Mouse (Mus musculus): ENCODE measurements around the gene Myo1e. TPM values are rescaled to one million over a fixed set of nuclear protein-coding genes. Genes with fewer than 3 reads are reported as not detected.

The Myo1e gene
- total RNA-seq (2021) = 10 to 100 TPM in 1 of 2 experiments, 1 to 10 TPM in 1; 8.6 to 10.2 TPM

DNA sequence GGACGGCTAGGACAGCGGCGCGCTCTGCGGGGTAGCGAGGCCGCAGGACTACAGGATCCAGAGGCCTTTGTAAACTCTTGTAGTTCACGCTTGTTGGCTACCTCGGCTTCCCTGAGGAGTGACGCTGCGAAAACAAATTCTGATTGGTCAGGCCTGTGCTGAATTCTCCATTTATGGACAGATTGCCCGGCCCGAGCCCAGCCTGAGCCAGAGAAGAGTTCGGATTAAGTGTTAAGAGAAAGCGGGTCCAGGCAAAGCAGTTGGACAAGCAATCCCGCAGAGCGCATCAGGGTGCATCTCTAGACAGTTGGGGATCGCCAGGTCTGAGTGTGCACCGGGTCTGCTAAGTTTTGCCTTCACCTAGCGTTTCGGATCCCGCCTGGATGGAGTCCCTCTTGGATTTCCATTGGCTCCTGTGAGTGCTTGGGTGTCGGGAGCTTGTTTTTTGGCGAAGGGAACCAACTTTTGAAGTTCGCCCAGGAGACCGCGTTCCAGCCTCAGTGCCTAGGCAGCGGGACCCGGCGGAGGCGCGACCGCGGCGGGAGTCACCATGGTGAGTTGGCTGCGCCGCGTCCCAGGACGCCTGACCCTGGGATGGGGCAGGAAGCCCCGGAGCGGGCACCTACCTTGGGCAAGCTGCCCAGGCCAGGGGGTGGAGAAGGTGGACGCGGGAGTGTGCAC, at the start of gene Myo1e:
Gene Myo1e, plus strand, starts transcription at position 200 of the 681 bp plus-strand sequence.
- DNase-seq = peak; percentile 84 to 90
- intact Hi-C loops (cut with DNase I) = loop anchor here (5.0 to 10.0 kb wide), 2 partner anchors 65 to 298 kb away; partner anchors contain the start of genes Fam81a and Rnf111

GRCm38 (mm10) chr9:70160071-70160470, 47.1 kb upstream of the Myo1e start:
- intact Hi-C loops (cut with DNase I) = no loop called here
- no peak for DNase-seq

GRCm38 (mm10) chr9:70168973-70169372, 38.2 kb upstream of the Myo1e start:
- intact Hi-C loops (cut with DNase I) = no loop called here
- no peak for DNase-seq

DNA sequence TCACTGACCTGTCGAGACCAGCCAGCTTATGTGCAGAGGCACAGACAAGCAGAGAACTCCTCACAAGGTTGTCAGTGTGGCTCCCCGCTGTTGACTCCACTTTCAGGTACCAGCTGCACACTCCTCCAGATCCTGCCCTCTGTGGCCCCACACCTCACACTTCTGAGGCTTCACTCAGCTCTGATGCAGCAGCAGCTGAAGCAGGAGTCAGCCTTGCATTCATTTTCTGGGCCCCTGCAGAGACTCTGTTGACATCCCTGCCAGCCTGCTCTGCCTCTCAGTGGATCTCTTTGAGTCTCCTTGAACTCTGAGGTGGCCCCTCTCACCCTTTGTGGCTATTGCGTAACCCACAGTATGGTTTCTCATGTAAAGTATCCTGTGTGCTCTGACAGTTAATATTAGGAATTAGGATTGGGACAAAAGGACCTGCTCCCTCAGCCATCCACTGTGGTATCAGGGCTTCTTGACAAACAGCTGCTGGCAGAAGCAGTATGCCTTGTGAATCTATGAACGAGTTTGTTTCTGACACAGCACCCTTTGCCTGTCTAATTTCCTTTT, 32.8 kb upstream of the Myo1e start:
- no peak for DNase-seq

DNA sequence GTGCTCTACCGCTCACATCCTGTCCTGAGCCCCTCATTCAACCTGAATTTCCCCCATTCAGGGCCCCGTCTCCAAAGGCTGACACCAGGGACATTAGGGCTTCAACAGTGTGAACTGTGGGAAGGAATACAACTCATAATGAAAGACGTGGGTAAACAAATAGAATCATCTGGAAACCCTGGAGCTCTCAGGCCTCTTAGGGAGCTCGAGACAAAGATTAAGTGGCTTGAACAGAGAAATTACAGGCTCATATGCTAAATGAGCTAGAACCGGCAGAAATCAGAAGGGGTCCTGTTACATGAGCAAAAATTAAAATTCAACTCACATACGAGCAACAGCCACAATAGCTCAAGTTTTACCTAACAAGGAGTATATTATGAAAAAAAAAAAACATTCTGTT, 32.3 kb upstream of the Myo1e start:
- intact Hi-C loops (cut with DNase I) = no loop called here
- no peak for DNase-seq

More for the DNA sequence above, 32.8 kb upstream of the Myo1e start:
- intact Hi-C loops (cut with DNase I) = no loop called here

DNA sequence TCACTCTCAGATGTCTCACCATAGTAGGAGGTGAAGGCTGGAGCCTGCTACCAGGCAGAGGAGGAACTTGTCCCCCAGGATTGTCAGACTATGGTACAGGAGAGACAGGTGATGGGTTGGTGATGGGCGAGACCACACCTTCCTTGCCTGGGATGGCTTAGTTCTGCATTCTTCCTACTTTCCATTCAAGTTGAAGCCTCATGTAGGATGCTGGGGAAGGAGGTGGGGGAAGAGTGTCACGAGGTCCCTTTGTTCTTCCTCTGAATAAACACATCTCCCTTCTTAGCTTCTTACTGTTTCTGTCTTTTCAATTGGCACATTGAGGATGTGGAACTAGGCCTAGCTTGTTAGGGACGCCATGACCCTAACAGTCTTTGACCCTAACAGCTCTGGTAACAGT, 30.9 kb upstream of the Myo1e start:
- DNase-seq = no peak
- intact Hi-C loops (cut with DNase I) = no loop called here

GRCm38 (mm10) chr9:70181719-70182118, 25.4 kb upstream of the Myo1e start:
- DNase-seq = no peak
- intact Hi-C loops (cut with DNase I) = no loop called here

DNA sequence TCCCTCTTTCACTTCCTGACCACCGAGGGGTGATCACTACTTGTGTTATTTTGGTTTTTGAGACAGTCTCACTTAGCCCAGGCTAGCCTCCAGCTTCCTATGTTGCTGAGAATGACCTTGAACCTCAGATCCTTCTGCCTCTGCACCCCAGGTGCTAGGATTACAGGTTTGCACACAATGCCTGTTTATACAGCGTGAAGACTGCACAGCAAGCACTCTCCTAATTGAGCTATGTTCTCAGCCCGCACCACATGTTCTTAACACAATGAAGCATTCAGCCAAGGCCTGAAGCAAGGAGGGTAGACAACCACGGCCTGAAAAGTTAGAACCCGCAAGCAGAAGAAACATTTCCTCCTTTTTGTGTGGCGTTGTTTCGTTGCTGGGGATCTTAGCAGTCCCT, 24.5 kb upstream of the Myo1e start:
- intact Hi-C loops (cut with DNase I) = no loop called here
- no peak for DNase-seq

GRCm38 (mm10) chr9:70192336-70192735, 14.8 kb upstream of the Myo1e start:
- intact Hi-C loops (cut with DNase I) = no loop called here

GRCm38 (mm10) chr9:70194622-70195021, 12.5 kb upstream of the Myo1e start:
- intact Hi-C loops (cut with DNase I) = no loop called here
- no peak for DNase-seq

More at GRCm38 (mm10) chr9:70192336-70192735, 14.8 kb upstream of the Myo1e start:
- no peak for DNase-seq

GRCm38 (mm10) chr9:70196956-70197659, 10.0 kb upstream of the Myo1e start:
- intact Hi-C loops (cut with DNase I) = no loop called here
- DNase-seq = no peak

- intact Hi-C loops (cut with DNase I) = no loop called here
- no peak for DNase-seq
Observed at GRCm38 (mm10) chr9:70197992-70198391, 9.2 kb upstream of the Myo1e start.

GRCm38 (mm10) chr9:70202753-70203152, 4.4 kb upstream of the Myo1e start:
- intact Hi-C loops (cut with DNase I) = loop anchor here (2.0 to 10.0 kb wide), 4 partner anchors 94 to 302 kb away; partner anchors contain the start of gene Rnf111
- DNase-seq = peak; percentile 47 to 71

GRCm38 (mm10) chr9:70203267-70204076, 3.7 kb upstream of the Myo1e start:
- DNase-seq = no peak
- intact Hi-C loops (cut with DNase I) = loop anchor here (2.0 to 10.0 kb wide), 4 partner anchors 95 to 301 kb away; partner anchors contain the start of gene Rnf111

- intact Hi-C loops (cut with DNase I) = loop anchor here (2.0 to 10.0 kb wide), 3 partner anchors 51 to 297 kb away; partner anchors contain the start of genes Fam81a and Rnf111
- peak; percentile 61 to 62 for DNase-seq
Observed at GRCm38 (mm10) chr9:70207981-70208521, 901 bp downstream of the Myo1e start.

- peak in 1 of 2 experiments; percentile 23 for DNase-seq
- intact Hi-C loops (cut with DNase I) = loop anchor here (2.0 to 10.0 kb wide), 3 partner anchors 50 to 296 kb away; partner anchors contain the start of genes Fam81a and Rnf111
Observed at GRCm38 (mm10) chr9:70208751-70209150, 1.6 kb downstream of the Myo1e start.

DNA sequence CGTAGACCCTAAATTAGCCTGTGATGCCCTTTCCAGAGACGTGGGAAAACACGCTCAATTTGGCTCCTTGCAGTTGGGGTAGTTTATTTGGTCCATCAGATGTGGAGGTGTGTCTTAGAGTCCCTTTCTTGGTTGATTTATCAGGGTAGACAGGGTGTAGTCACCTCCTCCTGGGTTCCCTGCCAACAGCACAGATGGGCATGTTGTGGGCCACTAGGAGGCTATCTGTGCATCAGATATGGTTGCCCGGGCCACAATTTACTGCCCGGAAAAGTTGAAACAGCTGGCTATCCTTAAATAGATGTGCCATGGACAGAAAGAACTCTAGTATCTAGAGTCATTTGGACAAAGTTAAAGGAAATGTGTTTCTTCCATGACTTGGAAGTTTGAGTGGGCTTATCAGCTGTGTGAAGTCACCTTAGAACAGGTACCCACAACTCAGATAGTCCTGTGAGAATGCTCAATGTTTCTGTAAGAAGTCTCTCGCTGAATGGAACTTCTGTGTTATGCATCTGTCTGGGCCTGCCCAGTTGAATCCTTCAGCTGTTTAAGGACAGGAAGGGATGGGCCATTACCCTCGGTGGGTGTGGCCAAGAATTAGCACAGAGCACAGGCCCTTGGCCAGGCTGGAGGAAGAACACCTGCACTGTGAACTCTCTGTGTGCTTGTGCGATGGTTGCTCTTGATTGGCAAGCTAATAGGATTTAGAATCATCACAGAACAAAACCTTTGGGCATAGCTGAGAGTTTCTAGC, 2.3 kb downstream of the Myo1e start:
- intact Hi-C loops (cut with DNase I) = loop anchor here (2.0 to 10.0 kb wide), 3 partner anchors 49 to 295 kb away; partner anchors contain the start of genes Fam81a and Rnf111
- peak in 1 of 2 experiments; percentile 32 for DNase-seq

- DNase-seq = no peak
- intact Hi-C loops (cut with DNase I) = no loop called here
Observed at GRCm38 (mm10) chr9:70211638-70212037, 4.5 kb downstream of the Myo1e start.

DNA sequence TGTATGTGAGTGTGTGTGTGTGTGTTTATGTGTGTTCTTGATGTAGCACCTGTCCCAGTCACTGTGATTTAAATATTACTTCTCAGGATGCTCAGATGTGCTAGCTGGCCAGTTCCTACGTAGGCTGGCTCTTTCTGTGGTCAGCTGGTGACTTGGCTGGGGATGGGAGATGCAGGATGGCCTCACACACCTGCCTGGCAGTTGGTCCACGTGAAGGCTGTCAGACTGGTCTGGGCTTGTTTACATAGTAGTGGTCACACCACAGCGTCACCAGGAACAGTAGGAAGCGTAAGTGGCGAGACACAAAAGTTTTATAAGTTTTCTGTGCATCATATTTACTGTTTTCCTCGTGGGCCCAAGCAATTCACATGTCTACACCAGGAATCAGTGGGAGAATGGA, 9.4 kb downstream of the Myo1e start:
- intact Hi-C loops (cut with DNase I) = no loop called here
- DNase-seq = no peak

Data from heart, postnatal 36 days (tissue).